Mouse (Mus musculus): Measurements from ENCODE around the gene Mtch1. TPM values are rescaled to one million over a fixed set of nuclear protein-coding genes. Genes with fewer than 3 reads are reported as not detected.

Mtch1 gene
- polyA plus RNA-seq (2017; shearing (Covaris generic)) = 100 to 1,000 TPM; 122 to 156 TPM

GRCm38 (mm10) chr17:29347645-29348256 lies at the start of gene Mtch1:
Mtch1 (minus strand) TSS chr17:29347934.

GRCm38 (mm10) chr17:29360761-29361221 lies 13.1 kb upstream of the Mtch1 start, which contains the start of gene Fgd2:
Fgd2 (plus strand) TSS chr17:29360914.

DNA sequence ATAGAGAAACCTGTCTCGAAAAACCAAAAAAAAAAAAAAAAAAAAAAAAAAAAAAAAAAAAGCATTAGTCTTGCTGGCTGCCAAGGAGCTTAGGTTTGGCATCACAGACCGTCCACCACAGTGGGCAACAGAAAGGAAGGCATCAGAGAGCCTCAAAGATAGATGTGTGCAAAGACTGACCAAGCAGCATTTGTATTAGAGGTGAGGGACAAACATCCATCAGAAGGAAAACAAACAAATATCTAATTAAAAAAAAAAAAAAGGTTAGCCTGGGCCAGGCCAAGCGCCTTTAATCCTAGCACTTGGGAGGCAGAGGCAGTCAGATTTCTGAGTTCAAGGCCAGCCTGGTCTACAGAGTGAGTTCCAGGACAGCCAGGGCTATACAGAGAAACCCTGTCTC lies 30.4 kb downstream of the Mtch1 start, which contains the start of gene Pi16:
Gene Pi16, plus strand, starts transcription at position 301 of the 400 bp plus-strand sequence.

Other genes with a start within 250 kb of the Mtch1 start
- gene Rab44, start 233.8 kb downstream of the Mtch1 start, polyA plus RNA-seq (2017; shearing (Covaris generic)) = under 1 TPM; 0.18 to 0.69 TPM
- under 1 TPM; 0.59 to 0.91 TPM for gene Cpne5, start 109.8 kb downstream of the Mtch1 start, polyA plus RNA-seq (2017; shearing (Covaris generic))
- 100 to 1,000 TPM in 1 of 2 experiments, 10 to 100 TPM in 1; 88.1 to 114 TPM for gene Ppil1, start 83.7 kb downstream of the Mtch1 start, polyA plus RNA-seq (2017; shearing (Covaris generic))
- 100 to 1,000 TPM; 118 to 172 TPM for gene BC004004, start 79.1 kb downstream of the Mtch1 start, polyA plus RNA-seq (2017; shearing (Covaris generic))
- under 1 TPM in 1 of 2 experiments, not detected in 1; 0.10 TPM for gene Pi16, start 30.3 kb downstream of the Mtch1 start, polyA plus RNA-seq (2017; shearing (Covaris generic))
- gene Fgd2, start 13.0 kb upstream of the Mtch1 start, polyA plus RNA-seq (2017; shearing (Covaris generic)) = 1 to 10 TPM; 3.5 to 4.1 TPM
- gene Pim1, start 142.8 kb upstream of the Mtch1 start, polyA plus RNA-seq (2017; shearing (Covaris generic)) = 10 to 100 TPM; 30.6 to 96.0 TPM
- under 1 TPM in 1 of 2 experiments, not detected in 1; 0.18 TPM for gene Gm17657, start 201.7 kb upstream of the Mtch1 start, polyA plus RNA-seq (2017; shearing (Covaris generic))
- 10 to 100 TPM; 25.8 to 39.1 TPM for gene Tbc1d22b, start 201.9 kb upstream of the Mtch1 start, polyA plus RNA-seq (2017; shearing (Covaris generic))
- 1 to 10 TPM; 3.3 to 3.8 TPM for gene Tmem217, start 204.5 kb upstream of the Mtch1 start, polyA plus RNA-seq (2017; shearing (Covaris generic))